Mouse (Mus musculus) liver, embryonic 14.5 days (tissue): ENCODE results near the gene Lcn10.

Experiments
- CTCF ChIP-seq: IDR thresholded peaks from 2 replicates; pipeline ENCODE4 v1.5.1; 2016; ENCODE audit warnings: antibody characterized with exemption, low read depth, control low read depth
- EP300 ChIP-seq: IDR thresholded peaks from 2 replicates; pipeline ENCODE4 v1.6.1; 2016; ENCODE audit warnings: antibody characterized with exemption, low read depth

DNA sequence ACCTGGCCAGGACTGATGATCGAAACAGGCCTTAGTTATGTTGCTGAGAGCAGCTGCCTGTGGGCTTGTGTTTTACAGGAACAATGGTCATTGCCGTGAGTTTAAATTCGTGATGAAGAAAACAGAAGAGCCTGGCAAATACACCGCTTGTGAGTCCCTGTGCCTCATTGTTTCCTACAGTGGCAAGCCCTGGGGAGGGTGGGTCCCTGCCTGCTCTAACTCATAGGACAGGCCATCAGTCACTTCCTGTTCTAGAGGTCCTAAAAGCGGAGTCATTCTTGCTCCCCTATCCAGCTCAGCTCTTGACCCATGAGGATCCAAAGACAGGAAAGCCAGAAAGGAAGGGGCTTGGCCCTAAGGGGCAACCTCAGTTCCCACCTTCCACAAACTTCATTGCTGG lies 18.5 kb downstream of the Lcn10 start:
- TF ChIP-seq EP300 (no peak), CTCF (no peak)
